Mouse (Mus musculus): Measurements from ENCODE around the gene Cacna1d.

Cacna1d gene

GRCm38 (mm10) chr14:30491342-30491741 is at the start of gene Cacna1d:
Cacna1d (minus strand) TSS chr14:30491455.
- in situ Hi-C loops (cut with MboI, MseI), result no loop called here

DNA sequence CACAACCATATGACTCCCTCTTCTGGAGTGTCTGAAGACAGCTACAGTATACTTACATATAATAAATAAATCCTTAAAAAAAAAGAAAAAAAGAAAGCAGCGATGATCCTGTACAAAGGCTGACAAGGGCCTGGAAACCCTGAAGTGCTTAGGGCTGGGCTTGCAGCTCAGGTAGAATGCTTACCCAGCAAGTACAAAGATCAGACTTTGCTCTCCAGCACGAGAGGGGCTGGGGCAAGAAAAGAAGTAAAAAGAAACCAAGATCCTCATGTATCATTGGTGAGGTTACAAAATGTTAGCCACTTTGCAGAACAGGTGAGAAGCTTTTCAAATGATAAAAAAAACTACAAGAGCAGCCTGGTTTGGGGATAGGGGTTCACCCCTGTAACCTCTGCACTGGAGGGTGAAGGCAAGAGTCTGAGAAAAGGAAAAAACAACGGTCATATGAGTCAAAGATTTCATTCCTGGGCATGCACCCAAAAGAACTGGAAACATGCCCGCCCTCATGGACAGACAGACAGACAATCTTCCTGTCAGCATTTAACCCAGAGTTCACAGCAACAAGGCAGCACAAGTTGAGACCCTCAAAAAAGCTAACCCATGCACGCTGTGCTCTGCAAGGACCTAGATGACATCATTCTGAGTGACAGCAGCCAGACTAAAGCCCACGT is 42.7 kb upstream of the Cacna1d start:
- in situ Hi-C loops (cut with MboI, MseI), result no loop called here

- in situ Hi-C loops (cut with MboI, MseI), result no loop called here
Measured at GRCm38 (mm10) chr14:30531896-30532295, 40.6 kb upstream of the Cacna1d start.

GRCm38 (mm10) chr14:30531431-30531830 is 40.2 kb upstream of the Cacna1d start:
- in situ Hi-C loops (cut with MboI, MseI), result no loop called here

DNA sequence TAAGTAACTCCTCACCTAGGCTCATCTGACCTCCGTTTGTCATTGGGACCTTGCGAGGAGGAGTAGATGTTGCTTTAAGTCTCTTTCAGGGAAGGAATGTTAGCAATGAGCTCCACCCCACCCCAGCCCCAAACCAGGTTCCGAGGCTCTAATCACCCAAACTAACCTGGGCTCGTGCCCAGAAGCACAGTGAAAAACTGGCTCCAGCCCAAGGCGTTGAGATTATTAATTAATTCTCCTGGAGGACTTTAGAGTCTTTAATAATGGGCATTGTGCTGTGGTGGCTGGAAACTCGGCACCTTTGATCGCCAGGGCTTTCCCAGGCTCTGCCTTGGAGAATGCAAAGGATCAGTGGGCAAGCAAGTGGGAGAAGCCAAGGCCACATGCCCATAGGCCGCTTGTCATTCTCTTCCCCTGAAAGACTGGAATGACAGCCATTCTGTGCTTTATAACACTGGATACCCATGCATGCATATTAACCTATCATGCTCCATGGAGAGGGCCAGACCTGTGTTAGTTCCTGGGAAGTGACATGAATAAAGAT is 39.5 kb upstream of the Cacna1d start:
- in situ Hi-C loops (cut with MboI, MseI), result no loop called here

- in situ Hi-C loops (cut with MboI, MseI), result no loop called here
Measured at GRCm38 (mm10) chr14:30529454-30529853, 38.2 kb upstream of the Cacna1d start.

- in situ Hi-C loops (cut with MboI, MseI), result no loop called here
Measured at GRCm38 (mm10) chr14:30528961-30529360, 37.7 kb upstream of the Cacna1d start.

DNA sequence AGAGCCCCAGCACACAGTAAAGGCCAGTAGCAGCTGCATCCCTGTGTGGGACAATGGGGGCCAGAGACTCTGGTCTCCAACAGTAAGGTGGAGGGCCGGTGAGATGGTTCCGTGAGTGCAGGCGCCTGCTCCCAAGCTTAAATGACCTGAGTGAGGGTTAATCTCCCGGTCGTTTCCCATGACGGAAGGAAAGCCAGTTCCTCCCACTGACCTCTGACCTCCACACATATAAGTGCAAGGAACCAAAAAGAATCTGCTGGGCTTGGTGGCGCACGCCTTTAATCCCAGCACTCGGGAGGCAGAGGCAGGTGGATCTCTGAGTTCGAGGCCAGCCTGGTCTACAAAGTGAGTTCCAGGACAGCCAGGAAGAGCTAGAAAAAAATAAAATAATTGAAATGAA is 37.1 kb upstream of the Cacna1d start:
- in situ Hi-C loops (cut with MboI, MseI), result no loop called here

GRCm38 (mm10) chr14:30523356-30523755 is 32.1 kb upstream of the Cacna1d start:
- in situ Hi-C loops (cut with MboI, MseI), result no loop called here

DNA sequence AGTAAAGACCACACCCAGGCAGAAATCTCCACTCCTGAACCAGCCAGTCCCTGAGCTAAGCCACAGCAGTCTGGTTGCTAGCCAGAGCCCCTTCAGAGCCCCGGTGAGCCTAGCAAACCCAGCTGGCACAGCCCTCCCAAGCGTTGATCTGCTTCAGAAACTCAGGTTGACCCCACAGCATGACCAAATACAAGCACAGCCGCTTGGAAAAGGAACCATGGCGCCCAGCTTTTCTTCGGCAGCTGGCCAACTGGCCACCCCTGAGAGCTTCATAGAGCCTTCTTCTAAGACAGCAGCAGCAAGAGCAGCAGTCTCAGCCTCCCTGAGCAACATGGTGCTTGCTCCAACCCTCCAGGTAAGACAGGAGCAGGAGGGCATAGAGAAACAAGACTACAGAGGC is 28.1 kb upstream of the Cacna1d start:
- in situ Hi-C loops (cut with MboI, MseI), result loop anchor here (10.0 kb wide), 1 partner anchor 675 kb away; no protein-coding TSS in a partner anchor

GRCm38 (mm10) chr14:30515931-30516723 is 24.9 kb upstream of the Cacna1d start:
- in situ Hi-C loops (cut with MboI, MseI), result loop anchor here (10.0 kb wide), 1 partner anchor 671 kb away; no protein-coding TSS in a partner anchor

DNA sequence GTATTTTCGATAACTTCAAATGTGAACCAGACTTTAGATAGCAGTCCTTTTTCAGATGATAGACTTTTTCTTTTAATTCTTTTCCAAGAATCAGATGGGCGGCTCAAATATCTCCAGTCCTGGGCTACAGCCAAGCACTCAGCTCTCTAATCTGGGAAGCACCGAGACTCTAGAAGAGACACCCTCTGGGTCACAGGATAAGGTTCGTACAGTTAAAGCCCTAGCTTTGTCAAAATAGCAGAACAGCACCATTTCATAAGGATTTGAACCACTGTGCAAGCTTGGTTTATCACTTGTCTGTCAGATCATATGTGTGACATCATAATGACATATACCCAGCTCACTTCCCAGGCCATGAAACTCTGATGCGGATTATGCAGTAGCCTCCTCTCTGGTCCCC is 21.6 kb upstream of the Cacna1d start:
- in situ Hi-C loops (cut with MboI, MseI), result loop anchor here (10.0 kb wide), 1 partner anchor 668 kb away; no protein-coding TSS in a partner anchor

DNA sequence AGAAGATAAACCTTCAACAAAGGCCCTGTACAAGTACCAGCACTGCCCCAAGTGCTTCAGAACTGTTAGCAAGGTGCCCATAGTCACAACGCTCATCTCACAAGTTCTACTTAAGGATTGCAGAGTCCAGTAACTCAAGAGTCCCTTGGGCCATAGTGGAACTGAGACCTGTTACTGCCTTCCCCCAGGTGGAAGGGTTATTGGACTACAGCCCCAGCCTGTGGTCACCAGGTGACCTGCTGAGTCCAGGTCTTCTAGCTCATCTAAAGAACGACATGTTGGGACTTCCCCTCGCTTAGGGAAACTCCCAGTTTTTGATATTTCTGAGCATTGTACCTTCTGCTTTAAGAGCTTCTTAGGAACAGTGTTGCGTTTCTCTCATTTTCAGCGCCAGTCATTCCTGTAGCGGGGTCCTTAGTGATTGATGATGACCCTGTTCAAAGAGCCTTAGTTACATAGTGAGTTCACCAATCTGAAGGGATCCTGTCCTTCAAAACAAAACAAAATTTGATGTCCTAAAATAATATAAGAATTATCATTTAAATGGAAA is 19.0 kb upstream of the Cacna1d start:
- in situ Hi-C loops (cut with MboI, MseI), result loop anchor here (10.0 kb wide), 1 partner anchor 665 kb away; no protein-coding TSS in a partner anchor

- in situ Hi-C loops (cut with MboI, MseI), result no loop called here
Measured at GRCm38 (mm10) chr14:30504990-30505389, 13.7 kb upstream of the Cacna1d start.

GRCm38 (mm10) chr14:30498202-30498601 is 6.9 kb upstream of the Cacna1d start:
- in situ Hi-C loops (cut with MboI, MseI), result no loop called here

DNA sequence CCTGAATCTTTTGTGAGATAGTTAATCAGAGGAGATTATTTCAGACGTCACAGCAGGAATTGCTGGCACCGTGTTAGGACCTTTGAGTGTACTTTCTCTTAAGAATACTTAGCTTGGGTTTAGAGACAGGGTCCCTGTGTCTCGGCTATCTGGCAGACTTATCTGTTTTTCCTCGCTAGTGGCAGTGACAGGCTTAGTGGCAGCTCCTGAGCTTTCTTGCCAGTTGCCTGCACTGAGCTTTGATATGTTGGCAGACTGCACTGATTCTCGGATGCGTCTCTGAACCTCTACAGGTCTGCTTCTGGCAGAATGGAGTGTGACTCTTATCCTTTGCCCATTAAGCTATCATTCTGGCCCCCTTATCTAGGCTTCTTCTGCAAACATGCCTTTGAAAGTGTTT is 3.7 kb upstream of the Cacna1d start:
- in situ Hi-C loops (cut with MboI, MseI), result no loop called here

DNA sequence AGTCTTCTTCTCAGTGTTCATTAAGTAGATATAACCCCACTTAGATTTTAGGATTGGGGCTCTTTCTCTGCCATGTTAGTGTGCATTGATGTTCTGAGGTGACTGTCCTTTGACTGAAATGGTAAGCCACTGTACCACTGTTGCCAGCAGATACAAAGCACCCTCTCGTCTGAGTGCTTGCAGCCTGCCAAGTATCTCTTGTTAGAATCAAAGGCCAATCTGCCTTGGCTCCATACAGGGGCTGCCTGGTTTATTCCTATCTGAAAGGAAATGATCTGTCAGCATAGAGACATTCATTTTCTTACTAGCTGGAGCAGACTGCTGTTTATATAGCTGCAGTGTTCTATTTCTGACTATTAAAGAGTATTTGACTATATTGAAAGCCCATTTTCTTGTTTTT is 2.0 kb upstream of the Cacna1d start:
- in situ Hi-C loops (cut with MboI, MseI), result no loop called here

DNA sequence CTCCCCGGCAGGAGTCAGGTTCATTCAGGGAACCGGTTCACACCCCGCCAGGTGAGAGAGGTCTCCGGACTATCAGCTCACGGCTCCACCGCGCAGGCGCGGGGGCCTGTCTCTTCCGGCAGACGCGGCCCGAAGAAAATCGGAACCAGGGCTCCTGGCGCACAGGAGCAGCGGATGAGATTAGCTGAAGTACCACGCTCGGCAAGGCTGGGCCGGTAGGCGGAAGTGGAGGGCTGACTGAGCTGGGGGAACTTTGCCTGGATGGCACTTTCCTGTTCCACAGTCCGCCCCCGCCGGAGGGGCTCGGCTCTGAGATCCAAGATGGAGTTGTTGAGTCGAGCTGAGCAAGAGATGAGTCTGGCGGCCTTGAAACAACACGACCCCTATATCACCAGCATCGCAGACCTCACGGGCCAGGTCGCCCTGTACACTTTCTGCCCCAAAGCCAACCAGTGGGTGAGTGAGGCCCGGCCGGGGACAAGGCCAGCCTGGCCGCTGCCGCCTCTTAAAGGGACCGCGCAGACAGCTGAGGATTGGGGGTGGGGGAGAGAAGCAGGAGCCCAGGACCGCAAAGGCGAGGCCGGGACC is 11.8 kb downstream of the Cacna1d start, which contains the start of gene Dcp1a:
Gene Dcp1a, plus strand, starts transcription at position 175 of the 588 bp plus-strand sequence.
- in situ Hi-C loops (cut with MboI, MseI), result loop anchor here (5.0 kb wide), 1 partner anchor 512 kb away; the partner anchor contains the start of gene Selenok

DNA sequence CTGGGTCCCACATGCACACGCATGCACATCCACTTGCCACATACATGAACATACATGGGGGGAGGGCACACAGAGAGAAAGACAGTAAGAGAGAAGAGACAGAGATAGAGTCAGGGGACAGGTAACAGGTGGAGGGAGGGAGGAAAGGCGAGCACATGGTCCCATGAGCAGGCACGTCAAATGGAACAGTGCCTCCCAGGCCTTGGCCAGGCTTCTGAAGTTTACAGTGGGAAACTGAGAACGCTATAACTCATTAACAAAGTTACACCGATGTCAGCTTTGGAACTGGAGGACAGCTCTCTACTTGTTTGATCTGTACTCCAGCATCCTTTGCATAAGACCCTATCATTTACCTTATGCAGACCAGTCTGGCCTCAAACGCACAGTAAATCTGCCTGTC is 16.8 kb downstream of the Cacna1d start:
- in situ Hi-C loops (cut with MboI, MseI), result no loop called here

- in situ Hi-C loops (cut with MboI, MseI), result no loop called here
Measured at GRCm38 (mm10) chr14:30473605-30474004, 17.6 kb downstream of the Cacna1d start.

DNA sequence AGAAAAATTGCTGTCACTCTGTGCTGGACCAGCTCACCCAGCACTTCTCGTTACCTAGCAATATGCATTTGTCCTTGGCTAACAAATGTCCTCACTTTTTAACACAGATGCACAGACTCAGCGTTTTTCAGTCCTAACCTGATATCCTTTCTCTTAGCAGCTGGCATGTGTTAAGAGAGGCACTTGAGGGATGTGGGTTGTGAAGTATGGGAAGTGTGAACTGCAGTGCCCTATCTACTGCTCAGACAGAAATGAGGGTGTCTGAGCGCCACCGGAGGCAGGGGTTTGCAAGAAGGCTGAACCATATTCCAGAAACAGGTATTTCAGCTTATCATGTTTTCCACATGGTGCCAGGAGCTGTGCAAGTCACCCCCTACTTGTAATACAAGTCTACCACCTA is 27.9 kb downstream of the Cacna1d start:
- in situ Hi-C loops (cut with MboI, MseI), result no loop called here
